Mouse (Mus musculus) frontal cortex, postnatal 25 days (tissue): ENCODE results near the gene H2-M5.

Experiments used
- DNase-seq, 2 experiments: peaks; one replicate each; pipeline ENCODE4 v3.0.0; 2022; ENCODE audit warnings: low spot score in 2 of 2

H2-M5 gene

DNA sequence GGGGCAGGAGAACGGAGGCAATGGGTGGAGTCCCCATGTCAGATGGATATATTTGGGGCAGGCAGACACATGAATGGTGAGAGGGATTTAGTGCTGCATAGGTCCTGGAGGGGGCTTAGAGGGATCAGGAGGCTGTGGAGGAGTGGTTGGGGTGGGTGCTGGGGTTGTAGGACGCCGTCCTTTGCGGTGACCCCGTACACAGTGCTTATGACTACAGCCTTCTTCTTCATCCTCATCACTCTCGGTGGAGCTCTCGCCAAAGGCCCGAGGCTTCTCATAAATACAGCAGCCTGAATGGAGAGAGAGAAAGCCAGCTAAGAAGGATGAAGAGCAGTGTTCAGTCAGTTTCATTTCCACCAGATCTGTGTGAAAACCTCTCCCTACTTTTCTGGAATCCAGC lies 40.1 kb downstream of the H2-M5 start:
- DNase-seq = no peak

- DNase-seq = no peak
These were observed 41.1 kb downstream of the H2-M5 start for GRCm38 (mm10) chr17:36948286-36948685.

GRCm38 (mm10) chr17:36947051-36947819 lies 42.1 kb downstream of the H2-M5 start:
- DNase-seq = peak; percentile 38 to 56

DNA sequence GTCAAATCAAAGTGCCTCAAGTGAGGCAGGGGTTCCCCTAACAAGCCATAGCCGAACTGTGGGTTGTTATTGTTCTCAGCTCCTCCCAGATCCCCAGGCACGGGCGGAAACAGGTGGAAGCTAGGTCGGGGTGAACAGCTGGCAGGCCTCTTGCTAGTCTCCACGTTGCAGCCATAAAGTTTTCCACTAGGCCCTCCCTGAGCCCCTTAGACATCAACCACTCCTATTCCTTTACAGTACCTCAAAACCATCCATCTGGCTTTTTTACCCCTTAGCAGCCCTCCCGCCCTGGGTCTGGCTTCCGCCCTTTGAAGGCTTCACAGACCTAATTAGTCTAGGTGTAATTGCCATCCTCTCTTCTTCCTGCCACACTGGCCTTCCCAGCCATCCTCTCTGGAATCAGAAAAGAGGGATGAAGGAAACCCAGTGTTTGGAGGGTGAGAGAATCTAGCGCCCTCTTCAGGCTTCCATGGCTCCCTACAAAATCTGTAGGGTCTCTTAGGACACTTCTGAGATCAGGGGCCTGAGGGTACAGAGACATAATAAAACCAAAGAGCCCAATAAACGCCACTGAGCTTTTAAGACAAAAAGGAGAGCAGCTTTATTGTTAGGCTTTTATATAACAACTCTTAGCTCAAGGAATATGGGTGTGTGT lies 45.1 kb downstream of the H2-M5 start:
- no peak for DNase-seq

DNA sequence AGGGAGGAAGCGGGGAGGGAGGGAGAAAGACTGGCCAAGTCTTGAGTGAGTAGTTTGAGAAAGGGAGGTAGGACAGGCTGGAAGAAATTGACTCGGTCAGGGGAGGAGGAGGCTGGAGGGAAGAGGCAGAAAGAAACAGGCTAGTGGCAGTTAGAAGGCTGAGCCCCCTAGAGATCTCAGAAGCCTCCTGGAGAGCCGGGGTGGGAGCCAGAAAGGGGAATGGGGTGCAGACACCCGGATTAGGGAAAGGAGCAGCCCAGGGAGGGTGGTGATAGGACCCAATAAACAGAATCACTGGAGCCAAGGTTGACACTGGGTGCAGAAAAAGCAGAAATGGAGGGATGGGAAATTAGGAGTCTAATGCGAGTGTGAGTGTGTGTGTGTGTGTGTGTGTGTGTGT lies 45.6 kb downstream of the H2-M5 start:
- no peak for DNase-seq

DNA sequence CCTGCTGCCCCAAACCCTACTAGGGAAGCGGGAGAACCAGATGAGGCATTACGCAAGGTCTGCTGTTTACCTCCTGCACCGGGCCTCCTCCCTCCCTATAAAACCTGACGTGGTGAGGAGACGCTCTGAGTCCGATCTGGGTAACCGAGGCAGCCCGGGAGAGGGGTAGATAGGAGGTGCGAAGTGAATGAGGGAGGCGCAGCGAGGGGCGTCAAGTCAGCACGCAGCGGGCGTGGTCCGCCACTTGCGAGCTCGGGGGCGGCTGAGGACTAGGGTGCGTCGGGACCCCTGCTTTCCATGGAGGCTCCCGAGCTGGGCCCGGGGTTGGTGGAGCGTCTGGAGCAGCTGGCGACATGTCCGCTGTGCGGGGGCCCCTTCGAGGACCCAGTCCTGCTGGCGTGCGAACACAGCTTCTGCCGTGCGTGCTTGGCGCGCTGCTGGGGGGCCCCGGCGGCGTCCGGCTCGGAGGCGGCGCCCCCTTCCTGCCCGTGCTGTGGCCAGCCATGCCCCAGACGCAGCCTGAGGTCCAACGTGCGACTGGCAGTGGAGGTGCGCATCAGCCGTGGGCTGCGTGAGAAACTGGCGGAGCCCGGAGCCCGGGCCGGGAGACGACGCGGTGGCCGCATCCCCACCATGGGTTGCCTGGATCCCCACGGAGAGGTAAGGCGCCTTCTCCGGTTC lies 46.4 kb downstream of the H2-M5 start, which contains the start of gene Rnf39:
Gene Rnf39, plus strand, starts transcription at position 128 of the 681 bp plus-strand sequence.
- DNase-seq = no peak

DNA sequence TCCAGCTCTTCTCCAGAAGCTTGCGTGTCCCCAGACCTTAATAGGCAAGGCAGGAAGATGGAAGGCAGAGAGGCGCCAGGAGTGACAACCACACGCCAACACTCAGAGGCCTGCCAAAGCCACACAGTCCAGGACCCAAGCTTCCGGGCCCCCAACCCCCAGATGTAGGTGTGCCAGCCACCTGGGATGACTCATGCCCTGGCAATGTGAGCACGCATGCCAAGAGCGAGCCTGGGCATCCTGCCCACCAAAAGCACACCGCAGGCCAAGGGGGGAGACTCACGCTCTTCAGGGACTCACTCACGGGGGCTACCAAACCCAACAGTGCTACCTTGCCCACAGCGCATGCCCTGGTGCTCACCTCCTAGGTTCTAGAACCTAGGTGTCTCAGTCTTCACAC lies 46.9 kb downstream of the H2-M5 start:
- DNase-seq = peak in 1 of 2 experiments; percentile 50

GRCm38 (mm10) chr17:36938056-36938455 lies 51.3 kb downstream of the H2-M5 start:
- DNase-seq = no peak
